Mouse (Mus musculus) CH12F3 (cell line): ENCODE results near the gene Prr36.

Experiments
- in situ Hi-C: fragments of 300-500 bp; cut with MboI; formaldehyde crosslinking; loops from 2 replicates; pipeline ENCODE4 v1.14.3; 2020; ENCODE audit warnings: low sequenced_read_pairs

Prr36 gene

DNA sequence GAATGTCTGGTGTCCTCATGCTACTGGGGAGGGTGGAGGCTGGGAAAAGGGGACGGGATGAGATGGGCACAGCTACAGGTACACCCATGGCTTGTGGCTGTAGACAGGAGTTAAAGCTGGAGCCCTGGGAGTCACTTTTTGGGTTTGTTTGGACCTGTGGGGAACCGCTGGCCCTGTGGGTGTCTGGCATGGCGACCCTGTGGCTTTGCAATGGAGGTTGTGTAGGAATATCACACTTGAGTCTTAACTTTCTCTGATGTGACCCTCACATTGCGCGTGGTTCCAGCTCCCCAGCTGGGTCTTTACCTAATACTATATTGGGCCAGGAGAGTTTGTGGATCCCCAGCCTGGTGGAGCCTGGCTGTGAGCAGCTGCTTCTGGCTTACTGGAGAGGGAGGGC lies 27.8 kb upstream of the Prr36 start:
- in situ Hi-C loops = no loop called here

DNA sequence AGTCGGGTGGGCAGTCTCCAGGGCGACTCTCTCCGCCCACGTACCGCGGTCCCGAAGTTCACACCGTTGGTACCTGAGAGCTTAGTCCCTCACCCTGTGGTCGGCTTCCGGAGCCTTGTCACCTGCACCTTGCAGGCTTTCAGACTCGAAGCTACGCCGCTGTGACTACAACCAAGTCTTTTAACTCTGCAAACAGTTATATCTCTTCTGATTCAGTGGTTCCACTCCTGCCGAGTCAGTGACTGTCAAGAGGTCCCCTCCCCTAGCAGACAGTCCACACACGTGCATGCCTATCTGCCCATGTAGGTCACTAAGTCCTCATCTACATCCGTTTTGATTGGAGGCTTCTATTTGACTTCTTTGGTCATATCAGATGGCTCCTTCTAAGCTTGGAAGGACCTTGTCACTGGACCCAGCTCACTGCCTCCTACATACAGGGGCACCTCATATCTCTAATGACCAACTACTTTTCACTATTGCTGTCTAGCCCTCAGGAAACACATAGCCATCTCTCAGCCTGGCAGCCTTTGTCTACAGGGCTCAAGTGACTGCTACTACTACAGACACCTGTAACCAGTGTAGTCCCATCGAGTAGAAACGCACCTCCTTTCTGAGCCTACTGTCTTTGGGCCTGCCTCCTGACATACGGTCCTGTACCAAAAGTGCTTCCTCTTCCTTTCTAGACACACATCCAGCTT lies 22.1 kb upstream of the Prr36 start:
- in situ Hi-C loops = no loop called here

DNA sequence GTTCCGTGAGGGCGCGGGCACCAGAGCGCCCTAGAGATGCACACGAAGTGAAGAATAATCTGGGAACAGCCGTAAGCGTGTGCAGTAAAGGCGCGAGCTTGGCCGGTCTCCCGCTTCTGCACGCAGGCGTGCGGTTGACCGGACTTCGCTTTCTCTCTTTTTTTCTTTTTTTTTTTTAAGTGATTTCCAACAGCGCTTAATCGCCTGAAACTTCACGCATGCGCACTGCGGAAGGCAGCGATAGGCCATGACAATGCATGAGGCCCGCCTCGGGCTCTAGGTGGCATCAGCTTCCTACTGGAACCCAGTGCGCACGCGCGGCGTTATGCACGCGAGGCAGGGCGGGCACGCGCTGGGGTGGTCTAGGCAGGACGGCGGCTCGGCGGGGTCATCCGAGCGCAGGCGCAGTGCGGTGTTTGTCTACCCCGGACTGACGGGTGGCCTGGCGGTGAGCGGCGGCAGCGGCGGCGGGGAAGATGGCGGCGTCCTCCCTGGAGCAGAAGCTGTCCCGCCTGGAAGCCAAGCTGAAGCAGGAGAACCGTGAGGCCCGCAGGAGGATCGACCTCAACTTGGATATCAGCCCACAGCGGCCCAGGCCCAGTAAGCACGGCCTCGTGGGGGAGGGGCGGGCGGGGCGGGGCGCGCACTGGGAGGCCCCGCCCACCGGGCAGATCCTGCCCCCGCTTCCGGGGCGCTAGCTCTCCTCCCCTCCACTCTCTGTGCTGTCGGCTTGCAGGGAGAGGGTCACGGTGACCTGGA lies 21.4 kb upstream of the Prr36 start, which contains the start of the genes Map2k7 and Gm49320:
TSS of gene Map2k7 (plus strand) at position 307 of the 759 bp plus-strand sequence.
TSS of gene Gm49320 (plus strand) at position 432 of the 759 bp plus-strand sequence.
- in situ Hi-C loops = no loop called here

DNA sequence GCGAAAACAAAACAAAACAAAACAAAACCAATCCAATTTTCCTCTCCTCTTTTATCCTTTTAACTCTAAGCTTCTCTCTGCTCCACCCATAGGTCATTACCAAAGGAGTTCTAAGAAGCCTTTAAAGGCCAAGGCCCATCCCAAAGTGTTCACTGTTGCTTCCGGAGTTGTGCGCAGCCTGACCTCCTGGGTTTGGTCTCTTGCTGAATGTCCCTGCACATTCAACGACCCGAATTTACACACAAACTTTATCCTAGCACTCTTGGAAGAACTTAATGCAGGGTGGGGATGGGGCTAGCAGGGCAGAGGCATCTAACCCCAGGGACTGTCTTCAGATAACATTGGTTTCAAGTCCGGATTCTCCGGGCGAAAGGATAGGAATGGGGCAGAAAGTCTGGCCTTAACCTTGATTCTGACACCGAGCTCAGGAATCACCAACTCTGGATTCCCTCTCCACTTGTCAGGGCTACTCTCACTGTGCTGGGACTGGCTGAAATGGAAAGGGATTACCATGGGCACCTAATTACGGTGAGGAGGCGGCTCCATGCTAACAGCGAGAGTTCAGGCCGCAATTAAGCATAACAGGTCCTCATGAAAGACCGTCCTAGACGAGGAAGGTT lies 20.7 kb upstream of the Prr36 start:
- in situ Hi-C loops = no loop called here

- in situ Hi-C loops = no loop called here
Observed at GRCm38 (mm10) chr8:4230612-4231351, 13.5 kb upstream of the Prr36 start.

DNA sequence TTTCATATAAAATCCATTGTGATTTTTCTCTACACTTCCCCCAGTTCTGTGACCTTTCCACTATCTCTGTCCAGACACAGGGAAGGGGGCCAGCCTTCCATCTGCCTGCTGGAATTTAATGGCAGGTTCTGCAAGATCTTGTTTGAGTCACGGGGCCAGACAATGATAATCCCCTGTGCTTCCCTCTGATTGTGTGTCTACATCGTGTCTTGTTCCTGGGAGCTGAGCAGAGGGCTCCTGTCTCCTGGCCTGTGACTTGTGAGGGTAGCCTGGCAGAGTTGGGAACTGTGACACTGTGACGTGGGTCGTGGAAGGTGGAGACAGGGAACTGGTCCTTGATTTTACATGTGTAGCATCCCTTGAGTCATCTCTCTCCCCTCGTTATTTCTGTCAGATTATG lies 12.5 kb upstream of the Prr36 start:
- in situ Hi-C loops = no loop called here

- in situ Hi-C loops = no loop called here
Observed at GRCm38 (mm10) chr8:4227919-4228318, 10.7 kb upstream of the Prr36 start.

DNA sequence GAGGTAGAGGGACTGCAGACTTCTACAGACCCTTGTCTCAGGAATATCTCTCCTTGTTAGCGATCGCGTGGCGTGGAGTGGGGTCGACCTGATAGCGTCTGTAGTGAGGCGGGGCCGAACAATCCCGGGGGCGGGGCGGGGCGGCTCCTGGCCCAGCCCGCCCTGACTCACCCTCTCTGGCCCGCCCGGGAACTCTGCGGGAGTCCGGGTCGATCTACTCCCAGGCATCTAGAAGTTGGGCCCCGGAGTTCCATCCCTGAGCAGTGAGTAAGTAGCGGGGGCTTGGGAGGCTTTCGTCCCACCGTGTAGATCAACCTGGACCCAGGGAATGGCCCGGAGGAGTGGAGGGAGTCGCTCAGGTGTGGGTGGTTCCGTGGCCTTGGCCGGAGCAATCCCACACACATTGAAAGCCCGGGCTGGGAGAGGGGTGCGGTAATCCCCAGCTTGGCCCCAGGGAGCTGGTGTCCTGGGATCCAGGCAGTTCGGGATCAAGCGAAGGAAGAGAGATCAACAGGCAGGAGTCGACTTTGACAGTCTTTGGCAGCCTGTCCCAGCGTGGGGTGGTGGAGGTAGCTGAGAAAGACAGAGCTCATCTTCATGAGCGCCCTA lies 9.6 kb upstream of the Prr36 start, which contains the start of gene Lrrc8e:
TSS of gene Lrrc8e (plus strand) at position 89 of the 609 bp plus-strand sequence.
- in situ Hi-C loops = no loop called here

DNA sequence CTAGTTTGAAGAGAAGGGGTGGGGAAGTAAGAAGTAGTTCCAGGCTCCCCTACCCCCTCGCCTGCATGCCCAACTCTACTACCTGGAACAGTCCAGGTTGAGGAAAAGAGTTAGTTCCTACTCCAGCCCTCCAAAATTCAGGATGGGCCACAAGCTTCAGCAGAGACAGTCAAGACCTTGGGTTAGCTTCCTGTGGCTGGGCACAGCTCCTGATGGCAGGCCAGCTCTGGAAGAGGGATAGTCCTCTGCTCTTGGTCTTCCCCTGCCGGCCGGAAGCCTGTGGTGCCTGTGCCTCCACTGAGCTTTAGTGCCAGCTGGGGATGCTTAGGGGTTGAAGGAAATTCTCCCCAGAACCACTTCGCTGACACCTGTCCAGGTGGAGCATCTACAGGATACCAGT lies 9.1 kb upstream of the Prr36 start:
- in situ Hi-C loops = no loop called here

- in situ Hi-C loops = no loop called here
Observed at GRCm38 (mm10) chr8:4222059-4222458, 4.8 kb upstream of the Prr36 start.

DNA sequence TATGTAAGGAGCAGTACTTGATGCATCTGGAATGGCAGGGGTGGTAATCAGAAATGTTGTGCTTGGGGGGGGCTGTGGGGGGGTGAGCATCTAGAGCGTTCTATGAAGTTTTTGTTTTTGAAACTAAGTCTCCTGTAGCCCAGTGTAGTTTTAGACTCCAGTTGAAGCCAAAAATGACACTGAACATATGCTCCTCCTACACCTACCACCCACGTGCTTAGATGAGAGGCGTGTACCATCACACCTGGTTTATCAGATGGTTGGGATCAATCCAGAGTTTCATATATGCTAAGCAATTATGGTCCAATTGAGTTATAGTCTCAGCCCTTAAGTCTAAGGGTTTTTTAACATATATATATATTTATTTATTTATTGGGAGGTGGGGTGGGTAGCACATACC lies 2.4 kb upstream of the Prr36 start:
- in situ Hi-C loops = no loop called here

GRCm38 (mm10) chr8:4216296-4216695 lies 963 bp downstream of the Prr36 start:
- in situ Hi-C loops = no loop called here

DNA sequence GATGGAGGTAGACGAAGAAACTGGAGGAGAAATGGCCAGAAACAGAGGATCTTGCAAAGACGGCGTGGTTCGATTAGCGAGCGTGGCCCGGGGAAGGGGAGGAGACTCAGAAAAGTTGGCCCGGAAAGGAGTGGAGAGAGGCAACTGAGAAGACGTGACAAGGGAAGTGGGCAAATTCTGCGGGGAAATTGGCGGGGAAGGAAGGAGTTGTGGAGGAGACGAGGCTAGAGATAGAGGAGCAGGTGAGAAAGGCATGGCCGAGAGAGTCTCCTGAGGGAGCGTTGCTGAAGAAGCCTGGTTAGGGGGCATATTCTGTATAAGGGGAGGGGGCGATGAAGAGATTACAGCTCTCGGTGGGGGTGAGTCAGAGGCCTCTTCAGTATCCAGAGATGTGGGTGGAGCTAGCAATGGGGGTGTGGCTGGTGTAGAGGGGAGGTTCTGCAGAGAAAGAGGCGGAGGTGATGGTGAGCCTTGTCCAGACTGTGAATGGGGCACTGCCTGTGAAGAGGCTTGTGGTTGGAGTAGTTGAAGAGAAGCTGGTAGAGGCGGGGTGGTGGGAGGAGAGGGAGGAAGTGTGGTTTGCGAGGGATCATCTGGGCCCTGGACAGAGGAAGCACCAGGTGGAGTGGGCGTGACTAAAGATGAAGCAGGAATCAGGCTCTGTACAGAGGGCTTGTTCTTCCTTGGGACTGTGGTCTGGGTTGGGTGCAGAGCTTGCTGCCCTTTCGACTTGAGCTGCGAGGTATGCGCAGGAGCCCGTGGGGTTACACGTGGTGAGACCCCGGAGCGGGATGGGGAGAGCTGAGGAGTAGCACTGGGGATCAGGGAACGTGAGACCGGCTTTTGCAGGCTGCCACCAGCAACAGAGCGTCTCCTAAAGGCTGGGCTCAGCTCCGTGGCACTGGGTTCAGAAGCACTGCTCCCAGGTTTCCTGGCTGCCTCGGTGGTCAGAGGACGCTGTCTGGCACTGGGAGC lies 3.0 kb downstream of the Prr36 start:
- in situ Hi-C loops = no loop called here

- in situ Hi-C loops = no loop called here
Observed at GRCm38 (mm10) chr8:4213210-4214005, 3.9 kb downstream of the Prr36 start.

DNA sequence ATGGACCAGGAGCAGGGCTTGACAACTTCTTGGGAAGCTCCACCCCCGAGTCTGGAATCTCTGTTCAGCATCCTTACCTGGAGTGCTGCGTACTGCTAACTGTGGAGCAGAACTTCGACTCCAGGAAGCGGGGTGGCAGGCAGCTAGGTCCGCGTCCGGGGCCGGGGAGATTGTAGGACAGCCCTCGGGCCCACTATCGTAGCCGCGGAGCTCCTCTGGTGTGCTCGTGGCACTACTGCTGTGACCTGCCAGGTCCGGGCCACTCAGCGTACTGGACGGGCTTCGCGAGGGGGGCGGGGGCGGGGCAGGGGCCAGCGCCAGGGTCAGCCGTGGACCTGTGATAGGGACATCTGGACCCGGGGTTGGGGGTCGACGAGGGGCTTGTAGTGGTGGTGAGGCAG lies 4.5 kb downstream of the Prr36 start:
- in situ Hi-C loops = no loop called here

GRCm38 (mm10) chr8:4211097-4211496 lies 6.2 kb downstream of the Prr36 start:
- in situ Hi-C loops = no loop called here

- in situ Hi-C loops = no loop called here
Observed at GRCm38 (mm10) chr8:4207016-4207350, 10.3 kb downstream of the Prr36 start.

GRCm38 (mm10) chr8:4206182-4207015 lies 10.9 kb downstream of the Prr36 start:
- in situ Hi-C loops = no loop called here
